Mouse (Mus musculus) megakaryocyte progenitor cell, adult 5-6 weeks (primary cell): ENCODE data around the gene Dnajb4. TPM values are rescaled to one million over a fixed set of nuclear protein-coding genes. Genes with fewer than 3 reads are reported as not detected.
"Not testable (repeated sequence)": the region's sequence is repeated elsewhere in the genome, so short reads cannot be mapped to it uniquely, and the experiment has no call there.

Source experiments
- ATAC-seq: replicated peaks from 2 replicates; pipeline ENCODE4 v1.8.0; 2016; ENCODE audit warnings: mild to moderate bottlenecking, moderate TSS enrichment, inconsistent platforms; ENCODE audit not compliant: poor library complexity
- total RNA-seq, 2 experiments: library from RNA; stranded (forward) in 1 of 2; stranded (reverse) in 1 of 2; fragments of 157-497, 149-512 nt in 1 of 2; fragments of 200-1000 nt in 1 of 2; gene quantifications; 2 replicates each; pipeline versions ENCODE4 v1.2.3 to v1.2.4; 2015 to 2017

The Dnajb4 gene
- total RNA-seq, 2 experiments from 2014 or later, result 37.8 to 39.3 TPM

GRCm38 (mm10) chr3:152151725-152152482 lies 58.2 kb downstream of the Dnajb4 start:
- peak; percentile 44 for ATAC-seq

GRCm38 (mm10) chr3:152149863-152150262 lies 60.2 kb downstream of the Dnajb4 start:
- ATAC-seq, result no peak

- peak; percentile 21; the same call in 1 of the 2 replicates for ATAC-seq
These were observed 60.7 kb downstream of the Dnajb4 start for GRCm38 (mm10) chr3:152149449-152149848.

DNA sequence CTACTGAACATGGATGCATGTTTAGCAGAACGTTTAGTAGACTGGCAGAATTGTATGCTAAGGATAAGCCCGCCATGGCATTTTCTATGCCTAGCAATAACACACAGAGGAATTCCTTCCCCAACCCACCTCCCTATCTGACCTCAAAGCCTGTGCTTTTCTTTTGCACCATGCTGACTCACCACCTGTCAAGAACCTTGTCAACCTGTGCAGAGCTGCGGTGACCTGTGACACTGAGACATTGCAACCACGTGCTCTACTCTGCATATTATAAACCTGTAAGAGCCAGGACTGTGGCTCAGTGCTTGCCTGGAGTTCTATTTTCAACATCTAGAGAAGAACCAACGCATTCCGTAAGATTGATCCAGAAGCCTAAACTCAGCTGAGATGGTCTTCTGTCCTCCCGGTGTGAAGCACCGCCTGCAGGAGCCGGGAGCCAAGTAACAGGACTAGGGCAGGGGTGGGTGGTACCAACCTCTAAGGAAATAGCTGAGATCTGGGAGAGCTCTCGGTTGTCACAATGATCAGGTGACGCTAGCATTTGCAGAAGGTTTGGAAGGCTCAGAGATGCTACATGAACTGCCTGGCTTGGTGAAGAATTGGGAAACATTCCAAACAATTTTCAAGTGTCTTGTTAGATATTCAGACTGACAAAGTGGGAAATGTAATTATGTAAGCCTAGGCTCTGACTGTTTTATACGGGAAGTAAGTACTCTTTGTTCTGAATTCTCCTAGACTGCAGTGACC lies 62.8 kb downstream of the Dnajb4 start:
- peak; percentile 38 for ATAC-seq

DNA sequence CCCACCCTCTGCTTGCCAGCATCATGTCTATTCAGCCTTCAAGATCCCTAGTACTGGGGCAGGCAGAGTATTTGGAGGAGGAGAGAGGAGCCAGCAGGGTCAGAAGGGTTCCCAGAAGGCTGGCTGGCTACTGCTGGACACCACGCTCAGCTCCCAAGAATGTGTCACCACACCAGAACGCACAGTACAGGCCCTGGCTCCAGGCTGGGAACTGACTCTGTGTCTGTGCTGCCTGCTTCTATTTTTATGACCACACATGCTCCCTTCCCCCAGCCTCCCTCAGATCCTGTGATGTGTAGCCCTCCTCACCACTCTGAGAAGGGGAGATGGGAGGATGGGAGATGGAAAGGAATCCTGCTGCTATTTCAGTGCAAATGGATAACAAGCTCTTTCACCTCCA lies 64.9 kb downstream of the Dnajb4 start:
- no peak for ATAC-seq

DNA sequence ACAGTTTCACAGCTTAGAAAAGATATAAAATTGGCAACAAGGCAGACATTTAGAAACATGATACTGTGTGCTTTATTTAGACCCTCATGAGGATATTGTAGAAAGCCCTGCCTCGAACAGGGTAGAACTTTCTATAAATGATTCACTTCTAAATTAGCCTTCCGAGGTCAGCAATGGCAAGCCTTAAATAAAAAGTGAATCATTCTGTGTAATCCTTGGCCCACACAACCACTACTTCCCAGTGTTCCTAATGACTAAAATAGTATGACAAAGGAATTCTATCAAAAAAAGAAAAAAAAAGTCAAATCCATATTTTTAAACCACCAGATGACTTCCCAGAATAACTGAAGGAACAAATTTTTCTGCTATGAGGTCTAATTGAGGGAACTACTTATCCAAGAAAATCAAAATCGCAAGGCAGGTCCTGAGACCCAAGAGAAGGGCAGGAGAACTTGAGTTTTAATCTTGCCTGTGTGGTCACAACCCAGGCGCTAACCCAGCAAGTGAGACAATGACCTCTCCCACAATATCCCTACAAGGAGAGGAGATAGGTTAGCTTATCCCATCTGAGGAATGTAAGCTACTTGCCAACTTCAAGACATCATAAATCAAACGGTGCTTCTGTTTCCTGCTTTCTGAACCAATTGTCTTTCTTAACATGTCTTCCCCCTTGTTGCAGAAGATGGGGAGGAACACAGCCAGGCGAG lies 67.0 kb downstream of the Dnajb4 start:
- no peak for ATAC-seq

- no peak for ATAC-seq
These were observed 68.0 kb downstream of the Dnajb4 start for GRCm38 (mm10) chr3:152142146-152142545.

- not testable (repeated sequence) for ATAC-seq
These were observed 70.8 kb downstream of the Dnajb4 start for GRCm38 (mm10) chr3:152139308-152139707.

- not testable (repeated sequence) for ATAC-seq
These were observed 74.0 kb downstream of the Dnajb4 start for GRCm38 (mm10) chr3:152136106-152136505.

- ATAC-seq, result 0 out of 2 replicates have a peak, but pooled peaks have one; percentile 14
These were observed 76.5 kb downstream of the Dnajb4 start for GRCm38 (mm10) chr3:152133621-152134020.

DNA sequence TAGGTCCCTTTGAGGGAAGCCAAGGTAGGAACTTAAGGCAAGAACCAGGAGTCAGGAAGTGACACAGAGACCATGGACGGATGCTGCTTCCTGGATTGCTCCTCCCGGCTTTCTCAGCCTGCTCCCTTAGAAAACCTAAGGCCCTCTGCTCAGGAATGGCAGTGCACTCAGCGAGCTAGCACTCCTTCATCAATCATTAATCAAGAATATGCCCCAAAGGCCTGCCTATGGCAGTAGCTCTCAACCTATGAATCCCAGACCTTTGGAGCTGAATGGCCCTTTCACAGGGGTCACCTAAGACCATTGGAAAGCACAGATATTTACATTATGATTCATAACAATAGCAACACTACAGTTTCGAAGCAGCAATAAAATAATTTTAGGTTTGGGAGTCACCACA lies 79.1 kb downstream of the Dnajb4 start:
- no peak for ATAC-seq

DNA sequence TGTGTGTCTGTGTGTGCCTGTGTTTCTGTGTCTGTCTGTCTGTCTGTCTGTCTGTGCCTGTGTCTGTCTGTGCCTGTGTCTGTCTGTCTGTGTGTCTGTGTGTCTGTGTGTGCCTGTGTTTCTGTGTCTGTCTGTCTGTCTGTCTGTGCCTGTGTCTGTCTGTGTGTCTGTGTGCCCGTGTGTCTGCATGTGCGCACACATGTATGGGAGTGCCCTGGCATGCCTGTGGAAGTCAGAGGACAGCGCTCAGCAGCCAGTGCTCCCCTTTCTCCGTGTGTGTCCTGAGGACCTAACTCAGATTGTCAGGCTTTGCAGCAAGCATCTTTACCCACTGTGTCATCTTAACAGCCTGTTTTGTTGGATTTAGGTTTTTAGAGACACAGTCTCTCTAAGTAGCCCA lies 80.7 kb downstream of the Dnajb4 start:
- ATAC-seq, result not testable (repeated sequence)

GRCm38 (mm10) chr3:152128631-152129030 lies 81.5 kb downstream of the Dnajb4 start:
- ATAC-seq, result no peak

Other genes with a start within 250 kb of the Dnajb4 start
- gene Gipc2, start 44.1 kb downstream of the Dnajb4 start, total RNA-seq (2015), result 0.22 TPM in 1 of 2 replicates, not detected in the other
- not detected in 2 replicates for gene Gipc2, start 44.1 kb downstream of the Dnajb4 start, total RNA-seq (2017)
- 149 and 188 TPM in 2 replicates for gene Fubp1, start 120 bp upstream of the Dnajb4 start, total RNA-seq (2015)
- 204 and 275 TPM in 2 replicates for gene Fubp1, start 120 bp upstream of the Dnajb4 start, total RNA-seq (2017)
- not detected in 2 replicates for gene Nexn, start 56.0 kb upstream of the Dnajb4 start, total RNA-seq (2015)
- not detected in 2 replicates for gene Nexn, start 56.0 kb upstream of the Dnajb4 start, total RNA-seq (2017)
- gene Miga1, start 130.1 kb upstream of the Dnajb4 start, total RNA-seq (2015), result 20.4 and 22.3 TPM in 2 replicates
- 25.9 and 36.1 TPM in 2 replicates for gene Miga1, start 130.1 kb upstream of the Dnajb4 start, total RNA-seq (2017)
- 23.5 and 35.7 TPM in 2 replicates for gene Usp33, start 136.2 kb upstream of the Dnajb4 start, total RNA-seq (2015)
- 48.4 and 83.5 TPM in 2 replicates for gene Usp33, start 136.2 kb upstream of the Dnajb4 start, total RNA-seq (2017)
- gene Zzz3, start 185.2 kb upstream of the Dnajb4 start, total RNA-seq (2015), result 49.2 and 50.3 TPM in 2 replicates
- gene Zzz3, start 185.2 kb upstream of the Dnajb4 start, total RNA-seq (2017), result 54.6 and 80.5 TPM in 2 replicates